Mouse (Mus musculus) inflammation-experienced regulatory T-cells, adult 6 months (primary cell): ENCODE data around the gene Aup1. TPM values are rescaled to one million over a fixed set of nuclear protein-coding genes. Genes with fewer than 3 reads are reported as not detected.

Source experiments
- polyA plus RNA-seq, 3 experiments: library from polyadenylated mRNA; unstranded; fragments of 100-300 nt; shearing (Covaris generic); gene quantifications; one replicate each; pipeline ENCODE4 v1.2.1; 2017

Aup1 gene
- polyA plus RNA-seq, 3 experiments from 2014 or later, result 423 to 474 (median 448) TPM

Other genes starting within 250 kb of the Aup1 start
- gene Sema4f, start 114.8 kb upstream of the Aup1 start, polyA plus RNA-seq, result 1 to 10 TPM; 2.4 to 3.6 (median 3.1) TPM
- 1 to 10 TPM in 1 of 3 experiments, under 1 TPM in 1, not detected in 1; 0.17 to 1.8 TPM for gene M1ap, start 107.6 kb upstream of the Aup1 start, polyA plus RNA-seq
- 10 to 100 TPM; 23.6 to 36.1 (median 30.4) TPM for gene Dok1, start 21.1 kb upstream of the Aup1 start, polyA plus RNA-seq
- not detected for gene Loxl3, start 20.3 kb upstream of the Aup1 start, polyA plus RNA-seq
- 10 to 100 TPM; 23.5 to 29.2 (median 28.4) TPM for gene Htra2, start 752 bp downstream of the Aup1 start, polyA plus RNA-seq
- gene Dqx1, start 3.3 kb downstream of the Aup1 start, polyA plus RNA-seq, result 1 to 10 TPM; 2.1 to 2.7 (median 2.7) TPM
- gene Tlx2, start 15.8 kb downstream of the Aup1 start, polyA plus RNA-seq, result not detected
- 10 to 100 TPM; 37.0 to 49.3 (median 49.1) TPM for gene Pcgf1, start 23.3 kb downstream of the Aup1 start, polyA plus RNA-seq
- gene Lbx2, start 31.8 kb downstream of the Aup1 start, polyA plus RNA-seq, result not detected
- gene Ccdc142, start 47.1 kb downstream of the Aup1 start, polyA plus RNA-seq, result 1 to 10 TPM in 1 of 3 experiments, under 1 TPM in 1, not detected in 1; 0.79 to 3.2 TPM
- gene Gm42688, start 47.1 kb downstream of the Aup1 start, polyA plus RNA-seq, result 1 to 10 TPM in 2 of 3 experiments, under 1 TPM in 1; 0.82 to 1.1 (median 1.1) TPM
- 10 to 100 TPM; 60.0 to 78.3 (median 66.2) TPM for gene Mrpl53, start 54.5 kb downstream of the Aup1 start, polyA plus RNA-seq
- gene Mogs, start 61.0 kb downstream of the Aup1 start, polyA plus RNA-seq, result 10 to 100 TPM in 2 of 3 experiments, 1 to 10 TPM in 1; 7.7 to 13.3 (median 12.9) TPM
- 10 to 100 TPM; 25.1 to 28.9 (median 28.3) TPM for gene Wbp1, start 67.0 kb downstream of the Aup1 start, polyA plus RNA-seq
- gene Ino80b, start 70.9 kb downstream of the Aup1 start, polyA plus RNA-seq, result 1 to 10 TPM in 2 of 3 experiments, not detected in 1; 1.0 to 2.8 TPM
- 1 to 10 TPM in 1 of 3 experiments, not detected in 2; 3.7 TPM for gene Rtkn, start 80.9 kb downstream of the Aup1 start, polyA plus RNA-seq
- under 1 TPM in 2 of 3 experiments, not detected in 1; 0.19 to 0.48 TPM for gene Wdr54, start 101.9 kb downstream of the Aup1 start, polyA plus RNA-seq
- gene 1700003E16Rik, start 101.9 kb downstream of the Aup1 start, polyA plus RNA-seq, result not detected
- gene Dctn1, start 111.4 kb downstream of the Aup1 start, polyA plus RNA-seq, result 10 to 100 TPM; 15.5 to 21.0 (median 16.1) TPM
- under 1 TPM in 2 of 3 experiments, not detected in 1; 0.49 to 0.59 TPM for gene Slc4a5, start 165.3 kb downstream of the Aup1 start, polyA plus RNA-seq